Mouse (Mus musculus) ES-E14 (cell line): ENCODE results near the gene Klhl23.

Source experiments
- CHD2 ChIP-seq: IDR thresholded peaks from 2 replicates; pipeline ENCODE4 v1.6.1; 2014; ENCODE audit warnings: mild to moderate bottlenecking, low read depth, low read length, inconsistent platforms
- HCFC1 ChIP-seq: IDR thresholded peaks from 2 replicates; pipeline ENCODE4 v1.6.1; 2012; ENCODE audit warnings: low read length, inconsistent platforms, borderline replicate concordance; ENCODE audit not compliant: insufficient read depth
- MAFK ChIP-seq: IDR thresholded peaks from 2 replicates; pipeline ENCODE4 v1.6.1; 2014; ENCODE audit warnings: mild to moderate bottlenecking, low read depth, low read length, inconsistent platforms; ENCODE audit not compliant: insufficient read depth
- ZNF384 ChIP-seq: IDR thresholded peaks from 2 replicates; pipeline ENCODE4 v1.6.1; 2012; ENCODE audit warnings: low read depth, low read length, inconsistent platforms

DNA sequence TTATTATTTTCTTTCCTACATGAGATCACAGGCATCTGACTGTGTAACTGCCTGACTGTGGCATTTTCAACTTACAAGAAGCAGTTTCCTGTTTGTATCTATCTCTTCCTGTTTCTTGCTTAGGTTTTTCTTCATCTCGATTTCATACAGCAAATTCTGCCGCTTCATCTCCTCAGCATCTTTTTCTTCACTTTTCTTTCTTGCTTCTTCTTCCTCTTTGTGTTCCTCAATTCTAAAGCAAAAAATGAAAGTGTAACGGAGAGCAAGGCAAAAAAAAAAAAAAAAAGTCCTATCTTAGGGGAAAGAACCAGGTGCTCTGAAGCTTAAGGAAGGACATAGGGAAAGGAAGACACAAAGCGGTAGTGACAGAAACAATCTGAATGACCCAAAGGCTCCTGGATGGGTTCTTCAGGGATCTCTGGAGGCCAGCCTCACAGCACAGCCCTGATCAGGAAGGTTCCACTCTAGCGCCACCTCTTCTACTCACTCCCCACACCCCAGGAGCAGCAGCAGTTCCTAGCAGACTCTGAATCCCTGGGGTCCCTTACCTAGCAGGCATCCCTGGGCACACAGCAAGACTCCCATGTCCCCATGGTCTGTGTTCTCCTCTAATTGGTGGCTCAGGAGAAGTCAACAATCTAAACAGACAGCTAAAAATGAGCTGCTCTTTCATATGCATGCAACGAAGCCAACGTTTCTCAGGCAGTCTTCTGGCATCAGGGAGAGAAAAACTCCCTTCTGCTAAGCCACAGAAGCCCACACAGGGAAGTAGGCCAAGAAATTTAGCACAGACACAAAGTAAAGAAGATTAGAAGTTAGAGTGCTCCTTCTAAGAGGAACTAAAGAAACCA, 43.5 kb upstream of the Klhl23 start:
- TF ChIP-seq HCFC1 = no peak
- no peak for TF ChIP-seq ZNF384
- no peak for TF ChIP-seq CHD2
- TF ChIP-seq MAFK = no peak
